Mouse (Mus musculus) adrenal gland, adult (tissue): ENCODE measurements around the gene Pnrc2.

ENCODE experiments used
- DNase-seq, 2 experiments: peaks; one replicate each; pipeline ENCODE4 v3.0.0; 2022 to 2023; ENCODE audit warnings: low spot score in 1 of 2; ENCODE audit not compliant: inconsistent age in 2 of 2

Gene Pnrc2

DNA sequence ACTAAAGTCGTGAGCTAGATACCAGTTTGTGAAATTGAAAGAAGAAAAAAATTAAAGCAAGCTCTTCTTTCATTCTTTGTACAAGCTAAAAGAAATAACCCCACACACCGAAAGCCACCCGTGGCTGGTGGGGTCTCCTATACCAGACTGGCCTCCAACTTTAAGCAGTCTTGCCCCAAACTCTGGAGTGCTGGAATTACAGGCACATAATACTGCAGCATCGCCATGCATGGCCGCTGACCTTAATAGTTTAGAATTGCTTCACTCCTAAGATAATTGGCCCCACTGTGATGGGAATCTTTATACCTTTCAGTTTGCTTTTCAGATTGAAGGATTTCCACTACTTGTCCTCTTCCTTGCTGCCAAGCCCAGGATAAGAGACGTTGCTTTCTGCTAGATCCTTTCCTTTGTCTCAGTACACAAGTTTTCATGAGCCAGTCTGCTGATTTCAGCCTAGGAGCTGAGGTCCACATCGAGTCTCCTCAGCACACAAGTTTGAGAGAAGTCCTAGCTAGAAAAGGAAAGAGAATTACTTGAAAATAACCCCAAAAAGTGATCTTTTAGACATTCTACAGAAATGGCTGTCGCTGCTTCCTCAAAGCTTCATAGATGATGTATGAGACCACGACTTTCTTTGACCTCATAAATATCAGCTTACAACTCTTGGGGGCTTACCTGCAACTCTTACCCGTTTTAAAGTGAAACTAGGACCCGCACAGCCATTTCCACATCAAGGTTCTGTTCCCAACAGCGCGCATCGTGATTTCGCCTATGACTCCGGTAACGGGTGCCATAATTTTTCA is 860 bp downstream of the Pnrc2 start:
- peak in 1 of 2 experiments; percentile 84 for DNase-seq

DNA sequence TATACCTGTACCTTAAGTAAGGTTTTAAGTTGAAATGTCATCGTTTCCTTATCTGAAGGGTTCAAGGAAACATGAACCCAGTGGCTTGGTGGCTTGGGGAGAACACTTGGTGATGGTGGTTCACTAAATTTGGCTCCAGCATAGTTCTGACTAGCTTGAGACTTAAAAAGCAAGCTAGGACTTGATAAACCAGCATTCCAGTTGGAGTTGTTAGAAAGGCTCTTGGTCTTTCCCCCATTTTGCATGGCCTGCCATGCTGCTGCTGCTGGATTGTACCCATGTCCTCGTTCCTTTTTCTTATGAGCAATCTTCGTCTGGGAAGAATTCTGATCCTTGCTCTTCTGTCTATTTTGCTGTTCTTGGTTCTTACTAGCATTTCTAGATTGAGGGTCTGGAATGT is 1.6 kb downstream of the Pnrc2 start:
- peak in 1 of 2 experiments; percentile 67 for DNase-seq

DNA sequence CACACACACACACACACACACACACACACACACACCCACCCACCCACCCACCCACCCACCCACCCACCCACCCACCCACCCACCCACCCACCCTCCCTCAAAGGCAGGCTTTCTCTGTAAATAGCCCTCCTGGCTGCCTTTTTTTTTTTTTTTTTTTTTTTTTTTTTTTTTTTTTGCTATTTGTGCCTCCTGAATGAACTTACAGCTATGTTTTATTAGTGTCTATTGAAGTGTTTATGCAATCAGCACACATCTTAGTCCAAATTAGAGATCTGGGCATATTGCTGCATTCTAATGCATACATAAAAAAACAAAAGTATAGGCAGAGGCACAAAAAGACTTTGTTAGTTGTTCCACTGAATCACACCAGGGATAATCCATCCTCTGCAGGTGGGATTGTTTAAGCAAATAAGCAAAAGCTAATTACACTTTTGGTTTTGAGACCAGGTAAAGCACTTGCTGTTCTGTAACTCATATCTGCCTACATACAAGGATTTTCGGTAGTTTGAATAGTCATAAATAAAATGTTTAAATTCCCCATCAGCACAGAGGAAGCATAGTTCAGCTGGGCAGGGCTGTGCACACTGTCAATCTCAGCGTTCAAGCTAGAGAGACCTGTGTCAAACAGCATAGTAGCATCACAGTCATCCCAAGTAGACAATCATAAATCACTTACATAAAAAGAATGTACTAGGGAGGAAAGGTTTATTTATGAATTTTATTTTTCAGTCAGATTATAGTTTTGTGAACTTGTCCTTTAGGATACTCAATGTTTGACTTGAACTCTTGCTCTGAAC is 3.2 kb downstream of the Pnrc2 start:
- DNase-seq, result peak in 1 of 2 experiments; percentile 59

DNA sequence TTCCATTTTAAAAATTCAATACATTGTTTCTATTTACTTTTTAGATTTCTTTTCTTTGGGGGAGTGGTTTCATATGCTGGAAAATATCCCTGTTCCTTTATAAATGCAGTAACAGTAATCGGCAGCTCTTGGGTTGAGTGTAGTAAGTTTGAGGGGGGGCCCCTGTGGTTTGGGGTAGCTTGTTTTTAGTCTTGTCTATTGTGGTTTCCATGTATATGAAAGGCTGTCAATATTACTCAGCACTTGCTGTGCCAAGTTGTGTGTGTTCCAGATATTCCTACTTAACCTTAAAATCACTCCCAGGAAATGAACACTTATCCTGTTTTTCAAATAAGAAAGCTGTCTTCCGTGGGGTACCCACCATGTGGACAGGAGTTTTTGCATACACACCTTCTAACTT is 4.7 kb downstream of the Pnrc2 start:
- no peak for DNase-seq

DNA sequence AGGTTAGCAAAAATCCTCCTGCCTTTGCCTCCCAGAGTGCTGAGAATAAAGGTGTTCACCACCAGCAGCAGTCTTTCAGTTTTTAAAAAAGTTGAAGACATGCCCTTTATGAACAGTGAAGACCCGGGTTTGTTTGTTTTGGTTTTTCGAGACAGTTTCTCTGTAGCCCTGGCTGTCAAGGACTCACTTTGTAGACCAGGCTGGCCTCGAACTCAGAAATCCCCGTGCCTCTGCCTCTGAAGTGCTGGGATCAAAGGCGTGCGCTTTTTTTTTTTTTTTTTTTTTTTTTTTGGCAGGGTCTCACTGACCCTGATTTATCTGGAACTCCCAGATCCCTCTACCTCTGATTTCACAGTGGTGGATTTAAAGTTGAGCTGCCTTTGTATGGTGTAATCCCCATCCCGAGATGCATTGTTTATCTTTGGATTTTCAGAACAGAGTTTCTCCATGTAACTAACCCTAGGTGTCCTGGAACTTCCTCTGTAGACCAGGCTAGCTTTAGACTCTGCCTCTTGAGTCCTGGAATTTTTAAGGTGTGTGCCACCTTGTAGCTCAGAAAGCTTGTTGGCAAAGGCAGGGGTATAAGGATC is 16.0 kb downstream of the Pnrc2 start:
- DNase-seq, result peak in 1 of 2 experiments; percentile 67

DNA sequence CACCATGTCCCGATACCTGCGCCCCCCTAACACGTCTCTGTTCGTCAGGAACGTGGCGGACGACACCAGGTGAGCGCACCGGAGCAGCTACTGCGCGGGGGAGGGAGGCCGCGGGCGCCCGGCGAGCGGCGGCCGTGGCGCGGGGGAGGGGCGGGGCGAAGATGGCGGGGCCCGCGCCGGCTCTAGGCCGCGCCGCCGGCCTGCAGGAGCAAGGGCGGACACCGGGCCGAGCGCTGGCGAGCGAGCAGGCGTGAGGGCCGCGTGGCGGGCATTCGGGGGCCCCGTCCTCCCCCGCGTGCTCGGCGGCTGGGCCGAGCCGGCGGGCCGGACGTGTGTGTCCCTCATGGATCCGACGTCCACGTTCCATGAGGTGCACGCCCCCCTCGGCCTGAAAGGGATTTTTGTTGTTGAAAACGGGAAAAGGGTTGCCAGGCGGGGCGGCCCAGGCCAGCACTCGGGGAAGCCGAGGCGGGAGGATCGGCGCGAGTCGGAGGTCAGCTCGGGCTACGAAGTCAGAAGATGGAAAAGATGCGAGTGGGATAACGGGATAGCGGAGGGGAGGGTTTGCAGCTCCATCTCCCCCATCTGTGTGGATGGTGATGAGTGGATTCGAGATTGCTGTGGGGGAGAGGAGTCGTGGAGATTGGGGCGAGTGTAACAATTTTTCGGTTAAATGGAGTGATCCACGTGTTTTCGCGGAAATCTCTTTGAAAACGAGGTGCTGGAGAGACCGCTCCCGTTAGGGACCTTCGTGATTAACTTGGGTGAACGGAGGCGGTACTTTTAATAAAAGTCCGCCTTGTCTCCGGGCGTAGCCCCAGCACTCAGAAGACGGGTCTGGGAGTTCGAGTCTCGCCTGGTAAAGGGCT is 17.2 kb downstream of the Pnrc2 start:
- peak; percentile 78 to 91 for DNase-seq

GRCm38 (mm10) chr4:135855536-135856222 is 18.0 kb downstream of the Pnrc2 start, which contains the start of gene Srsf10:
TSS of gene Srsf10 (plus strand) at chr4:135855747.
- peak; percentile 97 to 99 for DNase-seq

DNA sequence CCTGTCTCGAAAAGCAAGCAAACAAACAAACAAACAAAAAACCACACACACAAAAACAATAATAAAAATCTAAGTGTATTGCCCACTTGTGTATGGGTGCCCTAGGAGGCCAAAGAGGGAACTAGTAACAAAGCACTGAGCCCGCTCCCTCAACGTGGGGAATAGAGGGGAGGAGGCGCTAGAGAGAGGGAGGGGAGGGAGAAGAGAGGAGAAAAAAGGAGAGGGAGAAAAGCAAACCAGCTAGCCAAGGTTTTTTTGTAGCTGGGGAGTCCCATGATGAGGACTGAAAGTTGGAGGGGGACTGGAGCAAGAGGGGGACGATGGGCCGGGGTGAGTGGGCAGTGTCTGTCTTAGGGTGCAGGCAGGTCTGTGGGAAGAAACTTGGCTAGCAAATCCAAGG is 18.6 kb downstream of the Pnrc2 start:
- DNase-seq, result no peak

DNA sequence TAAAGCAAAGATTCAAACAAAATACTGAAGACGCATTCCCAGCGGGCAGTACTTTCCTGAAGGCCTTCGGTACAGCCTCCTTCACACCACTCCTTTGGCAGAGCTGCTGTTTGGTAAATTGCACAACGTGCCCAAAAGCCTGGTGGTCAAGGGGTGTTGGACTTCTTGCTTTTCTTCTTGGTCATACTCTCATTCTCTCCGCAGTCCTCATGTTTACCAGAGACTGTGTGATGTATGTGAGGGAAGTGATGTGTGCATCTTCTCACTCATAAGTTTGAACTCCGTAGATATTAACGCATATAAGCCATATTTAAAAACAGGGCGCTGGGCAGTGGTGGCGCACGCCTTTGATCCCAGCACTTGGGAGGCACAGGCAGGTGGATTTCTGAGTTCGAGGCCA is 19.0 kb downstream of the Pnrc2 start:
- no peak for DNase-seq

- no peak for DNase-seq
Measured at GRCm38 (mm10) chr4:135853987-135854546, 19.6 kb downstream of the Pnrc2 start.

DNA sequence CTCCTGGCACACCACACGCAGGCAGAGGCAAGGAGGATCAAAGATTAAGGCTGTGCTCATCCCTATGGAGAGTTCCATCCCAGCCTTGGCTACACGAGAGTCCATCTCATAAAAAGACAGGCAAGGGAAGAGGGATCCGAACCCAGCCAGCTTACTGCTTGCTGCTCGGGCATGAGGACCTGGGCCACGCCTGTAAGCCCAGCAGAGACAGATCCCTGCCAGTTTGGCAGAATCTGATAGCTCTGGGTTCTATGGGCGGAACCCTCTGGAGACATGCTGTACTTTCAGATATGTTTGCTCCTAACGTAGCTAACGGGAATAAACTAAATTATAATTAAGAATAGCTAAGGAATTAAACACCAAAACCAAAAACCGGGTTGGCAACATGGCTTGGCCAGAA is 21.7 kb downstream of the Pnrc2 start:
- DNase-seq, result no peak

GRCm38 (mm10) chr4:135850411-135851095 is 23.1 kb downstream of the Pnrc2 start:
- DNase-seq, result no peak

- peak; percentile 77 to 90 for DNase-seq
Measured at GRCm38 (mm10) chr4:135847581-135847980, 26.1 kb downstream of the Pnrc2 start.

GRCm38 (mm10) chr4:135844400-135844799 is 29.2 kb downstream of the Pnrc2 start:
- DNase-seq, result no peak

GRCm38 (mm10) chr4:135839293-135840011 is 34.2 kb downstream of the Pnrc2 start:
- DNase-seq, result no peak

- no peak for DNase-seq
Measured at GRCm38 (mm10) chr4:135838925-135839292, 34.7 kb downstream of the Pnrc2 start.

DNA sequence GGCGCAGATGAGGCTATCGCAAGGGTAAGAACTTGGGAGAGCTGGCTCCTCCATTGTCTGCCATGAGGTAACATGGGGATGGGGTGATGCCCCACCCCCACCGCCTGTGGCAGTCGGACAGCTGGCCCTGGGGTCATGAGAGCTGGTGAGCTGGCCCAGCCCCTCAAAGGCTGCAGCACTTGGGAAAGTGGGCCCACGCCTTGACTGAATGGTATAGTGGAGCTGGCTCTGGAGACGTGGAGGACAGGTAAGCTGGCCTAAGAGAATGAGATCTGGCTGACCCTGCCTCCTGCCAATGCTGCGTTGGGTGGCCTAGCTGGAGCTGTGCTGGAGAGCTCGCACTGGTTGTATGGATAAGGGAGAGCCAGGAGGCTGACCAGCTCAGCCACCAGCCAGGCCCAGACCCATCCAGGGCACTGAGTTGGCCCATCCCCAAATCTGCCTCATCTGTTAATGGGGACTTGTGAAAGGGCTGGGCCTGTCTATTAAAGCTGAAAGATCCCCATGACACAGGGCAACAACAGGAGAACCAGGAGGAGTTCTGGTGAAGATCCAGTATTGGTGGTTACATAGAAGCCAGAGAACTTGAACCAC is 39.4 kb downstream of the Pnrc2 start:
- no peak for DNase-seq
